Comparison of ENCODE assay signal across 8 mouse cellular contexts in the genomic region with DNA sequence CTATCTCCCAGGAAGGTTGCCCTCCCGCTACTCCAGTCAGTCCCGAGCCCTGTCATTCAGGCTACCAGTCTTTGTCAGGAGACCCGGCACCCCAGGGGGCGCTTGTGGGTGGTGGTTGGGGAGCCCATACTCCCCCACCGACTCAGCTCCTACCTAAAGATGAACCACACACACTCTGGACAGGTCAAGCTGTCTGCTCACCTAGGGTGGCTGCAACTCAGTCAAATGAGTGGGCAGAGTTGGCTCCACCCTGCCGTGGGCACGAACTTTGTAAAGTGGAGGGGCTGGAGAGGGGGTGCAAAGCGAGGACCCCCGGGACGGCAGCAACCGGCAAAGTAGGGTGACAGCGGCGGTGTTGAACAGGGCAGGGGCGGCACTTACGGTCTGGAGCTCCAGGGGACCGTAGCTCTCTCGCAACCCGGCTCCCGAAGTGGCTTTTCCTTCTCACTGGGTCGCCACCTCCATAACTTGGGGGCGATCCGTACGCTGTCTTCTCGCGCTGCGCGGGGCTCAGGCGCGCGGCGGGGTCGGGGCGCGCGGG. TPM values are rescaled to one million over a fixed set of nuclear protein-coding genes. Genes with fewer than 3 reads are reported as not detected.
DNase-seq lines count a peak whose midpoint lies in the region; ATAC-seq and TF ChIP-seq lines count a peak whose summit lies in the region.

No protein-coding gene starts in this region.

- no peak for TF ChIP-seq POLR2A in bone marrow macrophage, adult 2 months (IDR thresholded peaks at IDR 0.05; ENCODE audit: borderline replicate concordance, low read depth, low read length)

- DNase-seq in layer of hippocampus, adult 2 months (ENCODE audit: low spot score in 2 of 2) = peak in 1 of 2 experiments; percentile 36
- DNase-seq in layer of hippocampus, postnatal 14 days (ENCODE audit: low spot score in 2 of 2) = no peak
- DNase-seq in liver, embryonic 11.5 days (ENCODE audit: low spot score) = no peak
- DNase-seq in right cerebral cortex, postnatal 4 days = peak; percentile 38
- DNase-seq in urinary bladder, postnatal 36 days (ENCODE audit: low spot score in 2 of 2) = no peak
- no peak for DNase-seq in yolk sac, embryonic 10.5 days (ENCODE audit: low spot score)

- H3K36me3 ChIP-seq in heart, embryonic 13.5 days = 0 out of 2 replicates have a peak, but pooled peaks cover 6% of the 10 kb centered on the region
- H3K36me3 ChIP-seq in liver, embryonic 11.5 days (ENCODE audit: control insufficient read depth, insufficient read depth, low read length) = peaks cover 6% of the 10 kb centered on the region; the same call in 1 of the 2 replicates

- H3K4me2 ChIP-seq in heart, embryonic 13.5 days = peak overlapping the region; percentile 99
- H3K4me2 ChIP-seq in liver, embryonic 11.5 days = peak overlapping the region; percentile 99

- 1% methylated on average over 35 of the region's 35 CpGs for WGBS in heart, embryonic 13.5 days
- WGBS in liver, embryonic 11.5 days = 12% methylated on average over 34 of the region's 35 CpGs

- H3K27ac ChIP-seq in layer of hippocampus, adult 2 months = peak overlapping the region; percentile 96
- H3K27ac ChIP-seq in bone marrow macrophage, adult 2 months (ENCODE audit: insufficient read depth, low read depth, low read length) = no peak overlapping the region
- H3K27ac ChIP-seq in heart, embryonic 13.5 days (replicated peaks) = peak overlapping the region; percentile 71
- H3K27ac ChIP-seq in liver, embryonic 11.5 days (ENCODE audit: low read depth, low read length) = peak overlapping the region; percentile 66; the same call in 1 of the 2 replicates

- peak overlapping the region; percentile 86 for H3K9ac ChIP-seq in heart, embryonic 13.5 days
- peak overlapping the region; percentile 63 for H3K9ac ChIP-seq in liver, embryonic 11.5 days (ENCODE audit: low read depth, low read length)

- peak overlapping the region; percentile 82 for H3K4me3 ChIP-seq in layer of hippocampus, adult 2 months
- peak overlapping the region; percentile 60 for H3K4me3 ChIP-seq in bone marrow macrophage, adult 2 months (ENCODE audit: insufficient read depth, low read length)
- H3K4me3 ChIP-seq in heart, embryonic 13.5 days = peak overlapping the region; percentile 77
- H3K4me3 ChIP-seq in liver, embryonic 11.5 days (ENCODE audit: low read depth, low read length) = peak overlapping the region; percentile 74

- H3K9me3 ChIP-seq in heart, embryonic 13.5 days = no peaks in the 10 kb centered on the region
- no peaks in the 10 kb centered on the region for H3K9me3 ChIP-seq in liver, embryonic 11.5 days (ENCODE audit: control insufficient read depth, low read length)

- no peak; the same call in 1 of the 2 replicates for TF ChIP-seq CTCF in layer of hippocampus, adult 2 months (conservative IDR thresholded peaks at IDR 0.05)
- no peak for TF ChIP-seq CTCF in bone marrow macrophage, adult 2 months (IDR thresholded peaks at IDR 0.05; ENCODE audit: low read depth, low read length)

- H3K4me1 ChIP-seq in bone marrow macrophage, adult 2 months (ENCODE audit: control insufficient read depth, insufficient read depth, low read length) = peaks cover 3% of the 10 kb centered on the region; the same call in 1 of the 2 replicates
- H3K4me1 ChIP-seq in heart, embryonic 13.5 days = peaks cover 47% of the 10 kb centered on the region
- H3K4me1 ChIP-seq in liver, embryonic 11.5 days (replicated peaks; ENCODE audit: control insufficient read depth, insufficient read depth, low read length) = peaks cover 46% of the 10 kb centered on the region

- ATAC-seq in heart, embryonic 13.5 days (ENCODE audit: extremely low read depth, insufficient number of reproducible peaks, low FRiP score, low TSS enrichment) = no peak
- ATAC-seq in liver, embryonic 11.5 days (replicated peaks; ENCODE audit: low FRiP score) = no peak

- peaks cover 96% of the 10 kb centered on the region for H3K27me3 ChIP-seq in heart, embryonic 13.5 days (replicated peaks)
- peaks cover 28% of the 10 kb centered on the region for H3K27me3 ChIP-seq in liver, embryonic 11.5 days (replicated peaks; ENCODE audit: control insufficient read depth, insufficient read depth, low read length)

RNA-seq across cellular contexts. Expression of a gene that starts 21.4 kb away (rescaled TPM):
- total RNA-seq in layer of hippocampus, adult 2 months (2021) = 10 to 100 TPM; 38.0 to 49.8 TPM
- total RNA-seq in layer of hippocampus, postnatal 14 days (2021) = 10 to 100 TPM; 25.1 to 28.7 TPM
- 0.95 and 2.0 TPM in 2 replicates for polyA plus RNA-seq in bone marrow macrophage, adult 2 months (2012; ENCODE audit: insufficient read depth, insufficient read length, missing spikeins)
- polyA plus RNA-seq in heart, embryonic 13.5 days (2015; fragmentation: Nextera tagmentation; extraction: Ambion mirVana) = 4.2 and 4.8 TPM in 2 replicates
- 13.8 and 14.4 TPM in 2 replicates for polyA plus RNA-seq in liver, embryonic 11.5 days (2014; fragmentation: Nextera tagmentation; extraction: Ambion mirVana)

RNA-seq across cellular contexts. Expression of a gene that starts 55.0 kb away (rescaled TPM):
- under 1 TPM in 1 of 2 experiments, not detected in 1; 0.52 TPM for total RNA-seq in layer of hippocampus, adult 2 months (2021)
- total RNA-seq in layer of hippocampus, postnatal 14 days (2021) = not detected
- not detected in 2 replicates for polyA plus RNA-seq in bone marrow macrophage, adult 2 months (2012; ENCODE audit: insufficient read depth, insufficient read length, missing spikeins)
- not detected in 2 replicates for polyA plus RNA-seq in heart, embryonic 13.5 days (2015; fragmentation: Nextera tagmentation; extraction: Ambion mirVana)
- polyA plus RNA-seq in liver, embryonic 11.5 days (2014; fragmentation: Nextera tagmentation; extraction: Ambion mirVana) = not detected in 2 replicates
